Mouse (Mus musculus): ENCODE results near the gene Plcl1. TPM values are rescaled to one million over a fixed set of nuclear protein-coding genes. Genes with fewer than 3 reads are reported as not detected.

Plcl1 gene
- polyA plus RNA-seq, 1 experiment: 12.2 TPM

GRCm38 (mm10) chr1:55399891-55400290, 5.8 kb upstream of the Plcl1 start:
- H3K27me3 ChIP-seq (ENCODE audit: control insufficient read depth, insufficient read depth, low read length): no peaks in the 10 kb centered on the region
- H3K27ac ChIP-seq (ENCODE audit: insufficient read depth, low read length): no peak overlapping the region
- no peak for DNase-seq
- H3K4me1 ChIP-seq (ENCODE audit: control insufficient read depth, insufficient read depth, low read length): no peaks in the 10 kb centered on the region; the same call in 1 of the 2 replicates
- no peak overlapping the region for H3K4me3 ChIP-seq (replicated peaks; ENCODE audit: insufficient read depth, low read depth, low read length)
- TF ChIP-seq CTCF (IDR thresholded peaks at IDR 0.05; ENCODE audit: borderline replicate concordance, insufficient read depth, low read depth, low read length) (no peak), POLR2A (IDR thresholded peaks at IDR 0.05; ENCODE audit: borderline replicate concordance, insufficient read depth, low read length) (no peak)
- WGBS: 37% methylated on average over 5 of the region's 5 CpGs

DNA sequence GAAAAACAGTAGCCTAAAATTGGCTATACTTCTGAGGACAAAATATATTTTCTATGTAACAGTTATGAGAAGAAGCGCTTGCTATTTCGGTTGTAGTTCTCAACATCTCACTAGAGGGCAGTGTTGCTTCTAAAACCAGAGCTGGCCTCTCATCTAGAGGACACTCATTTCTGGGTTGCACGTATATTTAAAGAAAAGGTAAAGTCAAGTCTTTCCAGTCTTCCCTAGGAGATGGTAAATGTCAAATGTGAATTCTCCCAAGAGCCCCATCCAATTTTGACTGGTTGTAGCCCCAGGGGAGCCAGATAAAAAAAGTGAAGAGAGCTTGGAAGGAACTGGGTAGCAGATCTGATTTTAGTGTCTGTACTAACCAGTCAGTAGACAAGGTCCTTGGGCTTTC, 1.3 kb upstream of the Plcl1 start:
- Histone ChIP-seq H3K4me3 (replicated peaks; ENCODE audit: insufficient read depth, low read depth, low read length) (no peak overlapping the region), H3K4me1 (ENCODE audit: control insufficient read depth, insufficient read depth, low read length) (no peaks in the 10 kb centered on the region; the same call in 1 of the 2 replicates), H3K27me3 (ENCODE audit: control insufficient read depth, insufficient read depth, low read length) (no peaks in the 10 kb centered on the region), H3K27ac (ENCODE audit: insufficient read depth, low read length) (no peak overlapping the region)
- TF ChIP-seq CTCF (IDR thresholded peaks at IDR 0.05; ENCODE audit: borderline replicate concordance, insufficient read depth, low read depth, low read length) (peak; percentile 45; the same call in 1 of the 2 replicates), POLR2A (IDR thresholded peaks at IDR 0.05; ENCODE audit: borderline replicate concordance, insufficient read depth, low read length) (no peak)
- DNase-seq: peak; percentile 42 to 72
- 0% methylated on average over 3 of the region's 3 CpGs for WGBS

DNA sequence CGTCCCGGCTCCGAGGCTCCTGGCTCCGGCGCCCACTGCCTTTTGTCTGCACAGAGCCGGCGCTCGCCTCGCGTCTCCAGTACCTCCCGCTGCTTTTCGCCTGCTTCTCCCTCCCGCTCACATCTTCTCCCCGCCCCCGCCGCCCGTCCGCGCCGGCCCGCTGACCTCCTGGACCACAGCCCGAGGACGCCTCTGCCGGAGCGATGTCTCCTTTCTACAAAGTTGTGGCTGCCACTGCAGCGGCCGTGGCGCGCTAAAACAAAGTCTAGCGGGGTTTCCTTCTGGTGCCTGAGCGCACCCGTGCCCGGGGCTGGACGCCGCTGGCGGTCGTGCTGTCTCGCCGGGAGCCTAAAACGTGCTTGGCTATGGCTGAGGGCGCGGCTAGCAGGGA, 297 bp downstream of the Plcl1 start:
- no peak for TF ChIP-seq CTCF (IDR thresholded peaks at IDR 0.05; ENCODE audit: borderline replicate concordance, insufficient read depth, low read depth, low read length)
- no peak for TF ChIP-seq POLR2A (IDR thresholded peaks at IDR 0.05; ENCODE audit: borderline replicate concordance, insufficient read depth, low read length)
- Histone ChIP-seq H3K27me3 (ENCODE audit: control insufficient read depth, insufficient read depth, low read length) (no peaks in the 10 kb centered on the region), H3K4me3 (replicated peaks; ENCODE audit: insufficient read depth, low read depth, low read length) (peak overlapping the region; percentile 62), H3K4me1 (ENCODE audit: control insufficient read depth, insufficient read depth, low read length) (no peaks in the 10 kb centered on the region; the same call in 1 of the 2 replicates), H3K27ac (ENCODE audit: insufficient read depth, low read length) (no peak overlapping the region)
- 1% methylated on average over 40 of the region's 42 CpGs for WGBS
- peak in 1 of 2 experiments; percentile 84 for DNase-seq

GRCm38 (mm10) chr1:55406531-55407375, 1.0 kb downstream of the Plcl1 start:
- H3K4me3 ChIP-seq (replicated peaks; ENCODE audit: insufficient read depth, low read depth, low read length): peak overlapping the region; percentile 62
- peak; percentile 24 to 51 for DNase-seq
- TF ChIP-seq POLR2A (IDR thresholded peaks at IDR 0.05; ENCODE audit: borderline replicate concordance, insufficient read depth, low read length) (no peak), CTCF (IDR thresholded peaks at IDR 0.05; ENCODE audit: borderline replicate concordance, insufficient read depth, low read depth, low read length) (no peak)
- H3K27ac ChIP-seq (ENCODE audit: insufficient read depth, low read length): no peak overlapping the region
- H3K27me3 ChIP-seq (ENCODE audit: control insufficient read depth, insufficient read depth, low read length): no peaks in the 10 kb centered on the region
- H3K4me1 ChIP-seq (ENCODE audit: control insufficient read depth, insufficient read depth, low read length): no peaks in the 10 kb centered on the region; the same call in 1 of the 2 replicates
- 2% methylated on average over 34 of the region's 35 CpGs for WGBS

- WGBS: 77% methylated on average over 2 of the region's 2 CpGs
Observed at GRCm38 (mm10) chr1:55410670-55411069, 4.9 kb downstream of the Plcl1 start.

DNA sequence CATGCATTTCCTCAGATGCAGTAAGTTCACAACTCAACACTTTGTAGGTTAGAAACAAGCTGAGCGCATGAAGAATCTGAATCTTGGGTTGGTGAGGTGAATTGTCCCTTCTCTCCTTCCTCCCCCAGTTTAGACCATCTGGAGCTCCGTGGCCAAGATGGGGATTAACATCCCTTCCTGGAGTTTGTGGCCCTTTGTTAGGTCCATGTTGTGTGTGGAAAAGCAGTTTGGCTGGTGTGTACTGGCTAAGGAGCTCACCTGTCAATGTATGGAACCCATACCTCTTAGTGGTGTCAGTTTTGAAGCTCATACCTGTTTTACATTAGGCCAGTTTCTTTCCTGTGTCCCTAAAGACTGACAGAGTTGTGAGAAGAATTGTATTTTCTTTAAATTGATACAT, 5.4 kb downstream of the Plcl1 start:
- H3K27me3 ChIP-seq (ENCODE audit: control insufficient read depth, insufficient read depth, low read length): no peaks in the 10 kb centered on the region
- no peak for DNase-seq
- H3K4me3 ChIP-seq (replicated peaks; ENCODE audit: insufficient read depth, low read depth, low read length): no peak overlapping the region
- no peak overlapping the region for H3K27ac ChIP-seq (ENCODE audit: insufficient read depth, low read length)
- TF ChIP-seq CTCF (IDR thresholded peaks at IDR 0.05; ENCODE audit: borderline replicate concordance, insufficient read depth, low read depth, low read length) (no peak), POLR2A (IDR thresholded peaks at IDR 0.05; ENCODE audit: borderline replicate concordance, insufficient read depth, low read length) (no peak)
- no peaks in the 10 kb centered on the region for H3K4me1 ChIP-seq (ENCODE audit: control insufficient read depth, insufficient read depth, low read length)
- WGBS: 78% methylated on average over 2 of the region's 2 CpGs

More at GRCm38 (mm10) chr1:55410670-55411069, 4.9 kb downstream of the Plcl1 start:
- Histone ChIP-seq H3K27me3 (ENCODE audit: control insufficient read depth, insufficient read depth, low read length) (no peaks in the 10 kb centered on the region), H3K27ac (ENCODE audit: insufficient read depth, low read length) (no peak overlapping the region), H3K4me3 (replicated peaks; ENCODE audit: insufficient read depth, low read depth, low read length) (no peak overlapping the region), H3K4me1 (ENCODE audit: control insufficient read depth, insufficient read depth, low read length) (no peaks in the 10 kb centered on the region)
- DNase-seq: no peak
- no peak for TF ChIP-seq CTCF (IDR thresholded peaks at IDR 0.05; ENCODE audit: borderline replicate concordance, insufficient read depth, low read depth, low read length)
- no peak for TF ChIP-seq POLR2A (IDR thresholded peaks at IDR 0.05; ENCODE audit: borderline replicate concordance, insufficient read depth, low read length)

GRCm38 (mm10) chr1:55412569-55412968, 6.8 kb downstream of the Plcl1 start:
- DNase-seq: no peak
- 84% methylated on average over 6 of the region's 6 CpGs for WGBS
- Histone ChIP-seq H3K4me1 (ENCODE audit: control insufficient read depth, insufficient read depth, low read length) (no peaks in the 10 kb centered on the region), H3K27ac (ENCODE audit: insufficient read depth, low read length) (no peak overlapping the region), H3K4me3 (replicated peaks; ENCODE audit: insufficient read depth, low read depth, low read length) (no peak overlapping the region), H3K27me3 (ENCODE audit: control insufficient read depth, insufficient read depth, low read length) (no peaks in the 10 kb centered on the region)
- TF ChIP-seq CTCF (IDR thresholded peaks at IDR 0.05; ENCODE audit: borderline replicate concordance, insufficient read depth, low read depth, low read length) (no peak), POLR2A (IDR thresholded peaks at IDR 0.05; ENCODE audit: borderline replicate concordance, insufficient read depth, low read length) (no peak)

DNA sequence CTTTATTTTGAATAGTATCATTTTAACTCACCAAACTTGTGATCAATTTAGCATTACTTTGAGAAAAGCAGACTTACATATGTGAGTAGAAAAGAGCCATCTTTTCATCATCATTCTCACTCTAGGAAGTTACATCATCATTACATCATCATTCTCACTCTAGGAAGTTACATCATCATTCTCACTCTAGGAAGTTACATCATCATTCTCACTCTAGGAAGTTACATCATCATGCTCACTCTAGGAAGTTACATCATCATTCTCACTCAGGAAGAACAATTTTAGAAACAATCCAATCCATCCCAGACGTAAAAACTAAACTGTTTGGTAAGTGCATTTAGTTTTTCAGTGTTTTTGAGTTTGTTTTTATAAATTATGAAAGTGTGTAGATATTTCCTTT, 7.8 kb downstream of the Plcl1 start:
- Histone ChIP-seq H3K27me3 (ENCODE audit: control insufficient read depth, insufficient read depth, low read length) (no peaks in the 10 kb centered on the region), H3K27ac (ENCODE audit: insufficient read depth, low read length) (no peak overlapping the region), H3K4me3 (replicated peaks; ENCODE audit: insufficient read depth, low read depth, low read length) (no peak overlapping the region), H3K4me1 (ENCODE audit: control insufficient read depth, insufficient read depth, low read length) (no peaks in the 10 kb centered on the region)
- 94% methylated on average over 1 of the region's 1 CpGs for WGBS
- no peak for DNase-seq
- no peak for TF ChIP-seq CTCF (IDR thresholded peaks at IDR 0.05; ENCODE audit: borderline replicate concordance, insufficient read depth, low read depth, low read length)
- TF ChIP-seq POLR2A (IDR thresholded peaks at IDR 0.05; ENCODE audit: borderline replicate concordance, insufficient read depth, low read length): no peak

All from cerebellum, adult 2 months (tissue).